Mouse (Mus musculus): ENCODE data around the gene Pnmal1. TPM values are rescaled to one million over a fixed set of nuclear protein-coding genes. Genes with fewer than 3 reads are reported as not detected.
A peak's percentile ranks its signal among the peaks of the same experiment; 100 is the strongest.

Pnmal1 gene
- polyA plus RNA-seq, 1 experiment from 2014 or later, result 12.7 TPM

- H3K27me3 ChIP-seq (ENCODE audit: insufficient read depth, poor library complexity, severe bottlenecking), result no peaks in the 10 kb centered on the region
- peaks cover 30% of the 10 kb centered on the region for H3K4me1 ChIP-seq (replicated peaks)
- no peaks in the 10 kb centered on the region for H3K9me3 ChIP-seq
- no peak for DNase-seq (ENCODE audit: low spot score)
- no peak overlapping the region for H3K4me3 ChIP-seq
- 75% methylated on average over 6 of the region's 6 CpGs for WGBS
- no peak overlapping the region for H3K27ac ChIP-seq
- no peaks in the 10 kb centered on the region for H3K36me3 ChIP-seq
These were observed 18.7 kb downstream of the Pnmal1 start for GRCm38 (mm10) chr7:16978173-16978572.

- Histone ChIP-seq H3K9me3 (no peaks in the 10 kb centered on the region), H3K36me3 (no peaks in the 10 kb centered on the region), H3K27ac (no peak overlapping the region), H3K4me1 (replicated peaks) (peaks cover 34% of the 10 kb centered on the region), H3K27me3 (ENCODE audit: insufficient read depth, poor library complexity, severe bottlenecking) (no peaks in the 10 kb centered on the region), H3K4me3 (no peak overlapping the region)
- no peak for DNase-seq (ENCODE audit: low spot score)
- WGBS, result 90% methylated on average over 3 of the region's 3 CpGs
These were observed 19.1 kb downstream of the Pnmal1 start for GRCm38 (mm10) chr7:16978593-16978992.

- peak overlapping the region; percentile 87 for H3K27ac ChIP-seq
- H3K4me3 ChIP-seq, result peak overlapping the region; percentile 41
- DNase-seq (ENCODE audit: low spot score), result peak; percentile 57
- 10% methylated on average over 12 of the region's 12 CpGs for WGBS
- H3K36me3 ChIP-seq, result peaks cover 3% of the 10 kb centered on the region; the same call in 1 of the 2 replicates
- H3K9me3 ChIP-seq, result no peaks in the 10 kb centered on the region
- H3K4me1 ChIP-seq (replicated peaks), result peaks cover 42% of the 10 kb centered on the region
- no peaks in the 10 kb centered on the region for H3K27me3 ChIP-seq (ENCODE audit: insufficient read depth, poor library complexity, severe bottlenecking)
These were observed 20.9 kb downstream of the Pnmal1 start for GRCm38 (mm10) chr7:16980348-16980747.

GRCm38 (mm10) chr7:16982859-16983568 lies 23.5 kb downstream of the Pnmal1 start, which contains the start of gene Gm42372:
TSS of gene Gm42372 (plus strand) at chr7:16983086.
- H3K27ac ChIP-seq, result peak within 1 kb of the TSS; percentile 82
- 22% methylated on average over 26 of the region's 26 CpGs for WGBS
- peaks cover 49% of the 10 kb centered on the region for H3K4me1 ChIP-seq (replicated peaks)
- H3K36me3 ChIP-seq, result peaks cover 6% of the 10 kb centered on the region; the same call in 1 of the 2 replicates
- peak; percentile 87 for DNase-seq (ENCODE audit: low spot score)
- peak within 1 kb of the TSS; percentile 53 for H3K4me3 ChIP-seq
- H3K27me3 ChIP-seq (ENCODE audit: insufficient read depth, poor library complexity, severe bottlenecking), result no peaks in the 10 kb centered on the region
- no peaks in the 10 kb centered on the region for H3K9me3 ChIP-seq

GRCm38 (mm10) chr7:16987541-16988149 lies 28.2 kb downstream of the Pnmal1 start:
- 72% methylated on average over 7 of the region's 7 CpGs for WGBS
- H3K4me1 ChIP-seq (replicated peaks), result peaks cover 53% of the 10 kb centered on the region

GRCm38 (mm10) chr7:16988405-16988804 lies 28.9 kb downstream of the Pnmal1 start:
- Histone ChIP-seq H3K36me3 (peaks cover 6% of the 10 kb centered on the region; the same call in 1 of the 2 replicates), H3K4me1 (replicated peaks) (peaks cover 49% of the 10 kb centered on the region), H3K27ac (peak overlapping the region; percentile 18; the same call in 1 of the 2 replicates), H3K27me3 (ENCODE audit: insufficient read depth, poor library complexity, severe bottlenecking) (no peaks in the 10 kb centered on the region), H3K9me3 (peaks cover 4% of the 10 kb centered on the region; the same call in 1 of the 2 replicates), H3K4me3 (no peak overlapping the region)
- 71% methylated on average over 3 of the region's 3 CpGs for WGBS
- DNase-seq (ENCODE audit: low spot score), result no peak

More at GRCm38 (mm10) chr7:16987541-16988149, 28.2 kb downstream of the Pnmal1 start:
- no peak for DNase-seq (ENCODE audit: low spot score)
- peaks cover 4% of the 10 kb centered on the region; the same call in 1 of the 2 replicates for H3K9me3 ChIP-seq
- 0 out of 2 replicates have a peak overlapping the region, but pooled peaks have one; percentile 18 for H3K27ac ChIP-seq
- no peaks in the 10 kb centered on the region for H3K27me3 ChIP-seq (ENCODE audit: insufficient read depth, poor library complexity, severe bottlenecking)
- no peak overlapping the region for H3K4me3 ChIP-seq
- H3K36me3 ChIP-seq, result peaks cover 6% of the 10 kb centered on the region; the same call in 1 of the 2 replicates

GRCm38 (mm10) chr7:16990006-16990744 lies 30.7 kb downstream of the Pnmal1 start:
- Histone ChIP-seq H3K4me1 (replicated peaks) (peaks cover 57% of the 10 kb centered on the region), H3K36me3 (peaks cover 8% of the 10 kb centered on the region; the same call in 1 of the 2 replicates), H3K9me3 (peaks cover 8% of the 10 kb centered on the region), H3K27me3 (ENCODE audit: insufficient read depth, poor library complexity, severe bottlenecking) (peaks cover 3% of the 10 kb centered on the region; the same call in 1 of the 2 replicates), H3K4me3 (no peak overlapping the region), H3K27ac (peak overlapping the region; percentile 87)
- WGBS, result 34% methylated on average over 15 of the region's 15 CpGs
- DNase-seq (ENCODE audit: low spot score), result no peak

GRCm38 (mm10) chr7:16991681-16992450 lies 32.4 kb downstream of the Pnmal1 start:
- Histone ChIP-seq H3K4me3 (peak overlapping the region; percentile 27; the same call in 1 of the 2 replicates), H3K27me3 (ENCODE audit: insufficient read depth, poor library complexity, severe bottlenecking) (peaks cover 5% of the 10 kb centered on the region; the same call in 1 of the 2 replicates), H3K4me1 (replicated peaks) (peaks cover 73% of the 10 kb centered on the region), H3K36me3 (peaks cover 20% of the 10 kb centered on the region), H3K9me3 (peaks cover 8% of the 10 kb centered on the region), H3K27ac (peak overlapping the region; percentile 88)
- WGBS, result 63% methylated on average over 18 of the region's 18 CpGs
- DNase-seq (ENCODE audit: low spot score), result peak; percentile 84

- Histone ChIP-seq H3K27me3 (ENCODE audit: insufficient read depth, poor library complexity, severe bottlenecking) (peaks cover 5% of the 10 kb centered on the region; the same call in 1 of the 2 replicates), H3K27ac (peak within 1 kb of the TSS; percentile 92), H3K4me3 (peak within 1 kb of the TSS; percentile 66), H3K36me3 (peaks cover 24% of the 10 kb centered on the region), H3K9me3 (peaks cover 8% of the 10 kb centered on the region), H3K4me1 (replicated peaks) (peaks cover 72% of the 10 kb centered on the region)
- DNase-seq (ENCODE audit: low spot score), result no peak
- whole genome bisulfite sequencing, result 95% methylated on average over 5 of the region's 5 CpGs
These were observed 33.0 kb downstream of the Pnmal1 start, which contains the start of gene Ccdc8 for GRCm38 (mm10) chr7:16992451-16992807. TSS of gene Ccdc8 (plus strand) at chr7:16992708.

- peaks cover 5% of the 10 kb centered on the region; the same call in 1 of the 2 replicates for H3K27me3 ChIP-seq (ENCODE audit: insufficient read depth, poor library complexity, severe bottlenecking)
- peak overlapping the region; percentile 66 for H3K4me3 ChIP-seq
- DNase-seq (ENCODE audit: low spot score), result peak; percentile 85
- 2% methylated on average over 27 of the region's 27 CpGs for WGBS
- peaks cover 63% of the 10 kb centered on the region for H3K4me1 ChIP-seq (replicated peaks)
- peaks cover 8% of the 10 kb centered on the region for H3K9me3 ChIP-seq
- peak overlapping the region; percentile 92 for H3K27ac ChIP-seq
- peaks cover 38% of the 10 kb centered on the region for H3K36me3 ChIP-seq
These were observed 34.3 kb downstream of the Pnmal1 start for GRCm38 (mm10) chr7:16993651-16994399.

GRCm38 (mm10) chr7:16994400-16994799 lies 34.9 kb downstream of the Pnmal1 start:
- H3K36me3 ChIP-seq, result peaks cover 42% of the 10 kb centered on the region
- no peak for DNase-seq (ENCODE audit: low spot score)
- peaks cover 5% of the 10 kb centered on the region; the same call in 1 of the 2 replicates for H3K27me3 ChIP-seq (ENCODE audit: insufficient read depth, poor library complexity, severe bottlenecking)
- 13% methylated on average over 20 of the region's 20 CpGs for WGBS
- H3K4me1 ChIP-seq (replicated peaks), result peaks cover 63% of the 10 kb centered on the region
- H3K27ac ChIP-seq, result peak overlapping the region; percentile 92
- peaks cover 7% of the 10 kb centered on the region for H3K9me3 ChIP-seq
- H3K4me3 ChIP-seq, result peak overlapping the region; percentile 66
